Mouse (Mus musculus) cerebellum, adult 9-11 months (tissue): ENCODE results near the gene Gm3182.
"Not testable (repeated sequence)": the region's sequence is repeated elsewhere in the genome, so short reads cannot be mapped to it uniquely, and the experiment has no call there.

Experiments used
- DNase-seq: peaks from one replicate; pipeline ENCODE4 v3.0.0; 2022

The Gm3182 gene

DNA sequence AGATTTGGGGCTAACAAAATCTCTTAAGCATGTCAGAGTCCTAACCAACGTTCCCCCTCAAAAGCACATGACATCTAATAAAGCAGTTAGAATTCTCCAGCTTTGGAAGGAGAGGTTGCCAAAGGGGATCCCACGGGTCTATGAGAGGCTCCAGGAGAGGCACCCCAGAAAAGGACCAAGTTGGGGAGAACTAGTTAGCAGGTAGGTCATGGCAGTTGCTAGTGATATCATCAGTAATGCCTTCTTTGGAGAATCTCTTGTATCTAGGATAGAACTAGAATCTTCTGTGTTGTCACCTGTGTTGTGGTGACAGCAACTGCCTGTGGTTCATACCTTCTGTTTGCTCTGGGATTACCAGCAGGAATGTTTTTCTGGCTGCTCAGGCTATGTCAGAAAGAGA lies at the start of gene Gm3182:
Gene Gm3182, plus strand, starts transcription at position 301 of the 400 bp plus-strand sequence.
- DNase-seq: not testable (repeated sequence)

DNA sequence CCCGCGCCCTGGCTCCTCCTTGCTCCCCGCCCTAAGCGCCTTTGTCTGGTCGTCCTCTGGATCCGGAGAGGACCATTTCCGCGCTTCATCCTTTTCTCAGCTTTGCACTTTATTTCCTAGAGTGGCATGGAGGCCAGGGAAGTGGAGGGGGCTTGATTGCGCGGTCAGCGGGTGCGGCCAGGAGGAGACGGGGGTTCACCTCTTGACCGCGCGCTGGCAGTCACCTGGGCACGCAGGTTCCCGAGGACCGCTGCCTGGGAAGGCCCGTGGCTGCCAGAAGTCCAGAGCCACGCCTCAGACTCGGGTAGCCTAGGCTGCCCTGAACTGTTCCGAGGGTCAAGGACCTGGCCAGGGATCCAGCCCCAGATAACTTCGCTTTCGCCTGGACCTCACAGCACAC lies 17.9 kb downstream of the Gm3182 start:
- DNase-seq: not testable (repeated sequence)
